Mouse (Mus musculus): Measurements from ENCODE around the gene Mcm5. TPM values are rescaled to one million over a fixed set of nuclear protein-coding genes. Genes with fewer than 3 reads are reported as not detected.
A peak's percentile ranks its signal among the peaks of the same experiment; 100 is the strongest.

Gene Mcm5
- polyA plus RNA-seq (2014; fragmentation: Nextera tagmentation; extraction: Ambion mirVana), result 104 and 110 TPM in 2 replicates

- Histone ChIP-seq H3K4me3 (ENCODE audit: low read depth, low read length) (peak within 1 kb of the TSS; percentile 75), H3K27ac (ENCODE audit: low read depth, low read length) (peak within 1 kb of the TSS; percentile 87), H3K4me2 (peak within 1 kb of the TSS; percentile 82), H3K27me3 (ENCODE audit: control insufficient read depth, insufficient read depth, low read length) (no peaks in the 10 kb centered on the region), H3K4me1 (ENCODE audit: control insufficient read depth, insufficient read depth, low read length) (peaks cover 10% of the 10 kb centered on the region; the same call in 1 of the 2 replicates), H3K36me3 (ENCODE audit: control insufficient read depth, insufficient read depth, low read length) (peaks cover 19% of the 10 kb centered on the region), H3K9me3 (replicated peaks; ENCODE audit: control insufficient read depth, low read length) (no peaks in the 10 kb centered on the region), H3K9ac (ENCODE audit: low read depth, low read length) (peak within 1 kb of the TSS; percentile 94)
- under 1% methylated on average over 59 of the region's 59 CpGs for WGBS (ENCODE audit: insufficient replicate concordance)
- peak; percentile 96 for ATAC-seq (replicated peaks; ENCODE audit: insufficient number of reproducible peaks, low FRiP score, low TSS enrichment)
Observed at GRCm38 (mm10) chr8:75109236-75109967, at the start of gene Mcm5. Gene Mcm5 (plus strand): TSS chr8:75109569.

DNA sequence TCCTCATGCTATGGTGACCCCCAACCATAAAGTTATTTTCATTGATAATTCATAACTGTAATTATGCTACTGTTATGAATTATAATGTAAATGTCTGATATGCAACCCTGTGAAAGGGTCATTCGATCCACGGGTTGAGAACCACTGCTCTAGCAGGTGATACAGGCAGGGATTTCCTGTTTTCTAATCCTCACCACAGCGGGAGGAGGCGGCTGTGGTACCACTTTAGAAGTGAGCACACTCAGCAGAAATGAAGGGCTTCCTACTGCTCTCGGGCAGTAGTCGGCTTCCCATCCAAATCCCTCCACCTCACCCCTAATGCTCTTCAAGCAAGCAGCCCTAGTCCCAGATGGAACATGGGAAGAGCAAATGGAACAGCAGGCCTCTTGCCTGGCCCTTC is 49.3 kb upstream of the Mcm5 start:
- 75% methylated on average over 6 of the region's 6 CpGs for WGBS (ENCODE audit: insufficient replicate concordance)
- no peak for ATAC-seq (replicated peaks; ENCODE audit: insufficient number of reproducible peaks, low FRiP score, low TSS enrichment)
- peaks cover 2% of the 10 kb centered on the region; the same call in 1 of the 2 replicates for H3K4me1 ChIP-seq (ENCODE audit: control insufficient read depth, insufficient read depth, low read length)
- H3K36me3 ChIP-seq (ENCODE audit: control insufficient read depth, insufficient read depth, low read length), result peaks cover 6% of the 10 kb centered on the region; the same call in 1 of the 2 replicates
- H3K4me3 ChIP-seq (ENCODE audit: low read depth, low read length), result no peak overlapping the region
- H3K9me3 ChIP-seq (replicated peaks; ENCODE audit: control insufficient read depth, low read length), result no peaks in the 10 kb centered on the region
- H3K9ac ChIP-seq (ENCODE audit: low read depth, low read length), result no peak overlapping the region
- no peak overlapping the region for H3K4me2 ChIP-seq
- no peaks in the 10 kb centered on the region for H3K27me3 ChIP-seq (ENCODE audit: control insufficient read depth, insufficient read depth, low read length)
- H3K27ac ChIP-seq (ENCODE audit: low read depth, low read length), result no peak overlapping the region

- H3K9ac ChIP-seq (ENCODE audit: low read depth, low read length), result no peak overlapping the region
- H3K4me2 ChIP-seq, result no peak overlapping the region
- no peak for ATAC-seq (replicated peaks; ENCODE audit: insufficient number of reproducible peaks, low FRiP score, low TSS enrichment)
- H3K27ac ChIP-seq (ENCODE audit: low read depth, low read length), result no peak overlapping the region
- no peak overlapping the region for H3K4me3 ChIP-seq (ENCODE audit: low read depth, low read length)
- H3K9me3 ChIP-seq (replicated peaks; ENCODE audit: control insufficient read depth, low read length), result no peaks in the 10 kb centered on the region
- 70% methylated on average over 2 of the region's 2 CpGs for WGBS (ENCODE audit: insufficient replicate concordance)
- H3K4me1 ChIP-seq (ENCODE audit: control insufficient read depth, insufficient read depth, low read length), result peaks cover 2% of the 10 kb centered on the region; the same call in 1 of the 2 replicates
- H3K36me3 ChIP-seq (ENCODE audit: control insufficient read depth, insufficient read depth, low read length), result peaks cover 6% of the 10 kb centered on the region; the same call in 1 of the 2 replicates
- H3K27me3 ChIP-seq (ENCODE audit: control insufficient read depth, insufficient read depth, low read length), result no peaks in the 10 kb centered on the region
Observed at GRCm38 (mm10) chr8:75060815-75061214, 48.6 kb upstream of the Mcm5 start.

GRCm38 (mm10) chr8:75063290-75063689 is 46.1 kb upstream of the Mcm5 start:
- Histone ChIP-seq H3K27me3 (ENCODE audit: control insufficient read depth, insufficient read depth, low read length) (no peaks in the 10 kb centered on the region), H3K9me3 (replicated peaks; ENCODE audit: control insufficient read depth, low read length) (no peaks in the 10 kb centered on the region), H3K4me2 (no peak overlapping the region), H3K36me3 (ENCODE audit: control insufficient read depth, insufficient read depth, low read length) (peaks cover 9% of the 10 kb centered on the region; the same call in 1 of the 2 replicates), H3K4me1 (ENCODE audit: control insufficient read depth, insufficient read depth, low read length) (peaks cover 2% of the 10 kb centered on the region; the same call in 1 of the 2 replicates), H3K4me3 (ENCODE audit: low read depth, low read length) (no peak overlapping the region), H3K9ac (ENCODE audit: low read depth, low read length) (no peak overlapping the region), H3K27ac (ENCODE audit: low read depth, low read length) (no peak overlapping the region)
- ATAC-seq (replicated peaks; ENCODE audit: insufficient number of reproducible peaks, low FRiP score, low TSS enrichment), result no peak
- 66% methylated on average over 3 of the region's 3 CpGs for WGBS (ENCODE audit: insufficient replicate concordance)

DNA sequence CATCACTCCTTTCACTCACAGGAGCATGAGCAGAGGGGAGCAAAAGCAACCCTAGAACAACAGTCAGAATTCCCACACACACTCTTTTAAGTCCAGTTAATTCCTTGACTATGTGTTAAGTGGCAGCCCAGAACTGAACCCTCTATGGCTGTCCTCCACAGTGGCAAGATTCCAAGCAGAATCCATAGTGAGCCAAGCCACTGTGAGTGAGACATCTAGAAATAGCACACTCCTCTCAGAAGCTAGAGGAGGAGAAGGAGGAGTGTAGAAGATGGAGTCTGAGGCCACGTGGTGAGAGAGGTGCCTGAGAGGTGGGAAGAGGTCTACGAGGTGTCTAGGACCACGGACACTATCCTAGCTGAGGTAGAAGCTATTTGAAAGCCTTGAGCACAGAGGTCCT is 44.6 kb upstream of the Mcm5 start:
- WGBS (ENCODE audit: insufficient replicate concordance), result 84% methylated on average over 3 of the region's 3 CpGs
- Histone ChIP-seq H3K4me3 (ENCODE audit: low read depth, low read length) (no peak overlapping the region), H3K9ac (ENCODE audit: low read depth, low read length) (no peak overlapping the region), H3K9me3 (replicated peaks; ENCODE audit: control insufficient read depth, low read length) (no peaks in the 10 kb centered on the region), H3K4me2 (no peak overlapping the region), H3K4me1 (ENCODE audit: control insufficient read depth, insufficient read depth, low read length) (peaks cover 2% of the 10 kb centered on the region; the same call in 1 of the 2 replicates), H3K27ac (ENCODE audit: low read depth, low read length) (no peak overlapping the region), H3K27me3 (ENCODE audit: control insufficient read depth, insufficient read depth, low read length) (no peaks in the 10 kb centered on the region), H3K36me3 (ENCODE audit: control insufficient read depth, insufficient read depth, low read length) (peaks cover 9% of the 10 kb centered on the region; the same call in 1 of the 2 replicates)
- no peak for ATAC-seq (replicated peaks; ENCODE audit: insufficient number of reproducible peaks, low FRiP score, low TSS enrichment)

DNA sequence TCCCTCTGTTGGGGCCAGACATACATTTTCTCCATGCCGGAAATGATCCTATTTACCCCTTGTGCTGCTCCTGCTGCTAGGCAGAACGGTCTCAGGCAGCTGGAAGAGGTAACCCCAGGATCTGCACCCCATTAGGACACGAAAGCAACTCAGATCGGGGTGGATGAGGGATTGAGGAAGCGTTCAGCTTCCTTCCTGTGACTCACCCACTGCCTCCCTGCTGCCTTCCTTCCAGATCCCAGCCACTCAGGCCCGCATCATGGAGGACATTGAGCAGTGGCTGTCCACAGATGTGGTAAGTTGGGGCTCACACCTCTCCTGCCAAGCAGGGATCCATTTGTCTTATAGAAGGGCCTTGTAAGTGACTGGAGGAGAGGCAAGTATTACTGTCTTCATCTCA is 42.1 kb upstream of the Mcm5 start:
- Histone ChIP-seq H3K9me3 (replicated peaks; ENCODE audit: control insufficient read depth, low read length) (no peaks in the 10 kb centered on the region), H3K4me2 (no peak overlapping the region), H3K27me3 (ENCODE audit: control insufficient read depth, insufficient read depth, low read length) (no peaks in the 10 kb centered on the region), H3K36me3 (ENCODE audit: control insufficient read depth, insufficient read depth, low read length) (peaks cover 6% of the 10 kb centered on the region; the same call in 1 of the 2 replicates), H3K4me3 (ENCODE audit: low read depth, low read length) (no peak overlapping the region), H3K9ac (ENCODE audit: low read depth, low read length) (no peak overlapping the region), H3K4me1 (ENCODE audit: control insufficient read depth, insufficient read depth, low read length) (peaks cover 2% of the 10 kb centered on the region; the same call in 1 of the 2 replicates), H3K27ac (ENCODE audit: low read depth, low read length) (no peak overlapping the region)
- WGBS (ENCODE audit: insufficient replicate concordance), result 62% methylated on average over 6 of the region's 6 CpGs
- ATAC-seq (replicated peaks; ENCODE audit: insufficient number of reproducible peaks, low FRiP score, low TSS enrichment), result no peak

DNA sequence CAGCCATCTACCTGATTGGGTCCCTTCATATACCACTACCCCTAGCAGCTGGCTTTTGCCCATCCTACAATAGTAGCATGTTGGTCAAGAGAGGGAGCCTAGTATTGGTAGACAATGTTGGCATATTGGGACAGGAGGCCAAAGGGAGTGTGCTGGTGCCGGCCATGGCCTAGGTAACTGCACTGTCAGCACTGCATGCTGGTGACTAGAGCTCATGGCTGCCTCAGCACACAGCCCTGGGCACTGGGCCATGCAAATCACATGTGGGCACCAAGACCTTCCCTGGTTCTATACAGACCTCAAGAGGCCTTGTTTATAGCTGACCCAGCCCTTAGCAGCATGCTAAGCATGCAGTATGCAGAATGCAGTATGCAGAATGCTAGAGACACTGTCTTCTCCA is 39.1 kb upstream of the Mcm5 start:
- no peaks in the 10 kb centered on the region for H3K4me1 ChIP-seq (ENCODE audit: control insufficient read depth, insufficient read depth, low read length)
- 76% methylated on average over 1 of the region's 1 CpGs for WGBS (ENCODE audit: insufficient replicate concordance)
- no peaks in the 10 kb centered on the region for H3K27me3 ChIP-seq (ENCODE audit: control insufficient read depth, insufficient read depth, low read length)
- no peak overlapping the region for H3K4me2 ChIP-seq
- ATAC-seq (replicated peaks; ENCODE audit: insufficient number of reproducible peaks, low FRiP score, low TSS enrichment), result no peak
- no peak overlapping the region for H3K9ac ChIP-seq (ENCODE audit: low read depth, low read length)
- 0 out of 2 replicates have a peak, but pooled peaks cover 3% of the 10 kb centered on the region for H3K36me3 ChIP-seq (ENCODE audit: control insufficient read depth, insufficient read depth, low read length)
- H3K9me3 ChIP-seq (replicated peaks; ENCODE audit: control insufficient read depth, low read length), result no peaks in the 10 kb centered on the region
- H3K27ac ChIP-seq (ENCODE audit: low read depth, low read length), result no peak overlapping the region
- H3K4me3 ChIP-seq (ENCODE audit: low read depth, low read length), result no peak overlapping the region

GRCm38 (mm10) chr8:75071627-75072346 is 37.6 kb upstream of the Mcm5 start:
- Histone ChIP-seq H3K4me2 (no peak overlapping the region), H3K4me1 (ENCODE audit: control insufficient read depth, insufficient read depth, low read length) (no peaks in the 10 kb centered on the region), H3K9ac (ENCODE audit: low read depth, low read length) (no peak overlapping the region), H3K9me3 (replicated peaks; ENCODE audit: control insufficient read depth, low read length) (no peaks in the 10 kb centered on the region), H3K27ac (ENCODE audit: low read depth, low read length) (no peak overlapping the region), H3K27me3 (ENCODE audit: control insufficient read depth, insufficient read depth, low read length) (no peaks in the 10 kb centered on the region), H3K4me3 (ENCODE audit: low read depth, low read length) (no peak overlapping the region), H3K36me3 (ENCODE audit: control insufficient read depth, insufficient read depth, low read length) (0 out of 2 replicates have a peak, but pooled peaks cover 3% of the 10 kb centered on the region)
- peak; percentile 68 for ATAC-seq (replicated peaks; ENCODE audit: insufficient number of reproducible peaks, low FRiP score, low TSS enrichment)
- 25% methylated on average over 4 of the region's 4 CpGs for WGBS (ENCODE audit: insufficient replicate concordance)
